Mouse (Mus musculus): Measurements from ENCODE around the gene Lcp1. TPM values are rescaled to one million over a fixed set of nuclear protein-coding genes. Genes with fewer than 3 reads are reported as not detected.

Gene Lcp1
- polyA plus RNA-seq, 1 experiment = not detected

DNA sequence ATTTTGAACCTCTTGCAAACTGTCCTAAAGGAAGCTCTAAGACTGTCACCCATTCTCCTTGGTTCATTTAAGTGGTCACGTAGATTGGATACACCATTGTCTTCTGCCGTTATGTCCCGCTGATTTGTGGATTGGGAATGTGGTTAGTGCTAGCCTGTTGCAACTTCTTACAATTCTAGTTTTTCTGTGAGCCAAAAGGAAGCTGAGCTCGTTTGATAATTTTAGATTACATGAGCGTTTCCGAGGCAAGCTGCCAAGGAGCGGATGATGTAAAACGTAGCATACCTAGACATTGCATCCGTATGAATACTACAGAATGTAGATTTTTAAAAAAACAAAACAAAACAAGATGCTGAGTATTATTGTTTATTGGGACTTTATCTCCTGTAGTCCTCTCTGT, 17.3 kb downstream of the Lcp1 start:
- TF ChIP-seq POLR2A (IDR thresholded peaks at IDR 0.05; ENCODE audit: insufficient read depth, low read depth, low read length) = no peak
- TF ChIP-seq CTCF (IDR thresholded peaks at IDR 0.05; ENCODE audit: insufficient read depth, low read depth, low read length) = no peak
- WGBS = 65% methylated on average over 9 of the region's 9 CpGs

DNA sequence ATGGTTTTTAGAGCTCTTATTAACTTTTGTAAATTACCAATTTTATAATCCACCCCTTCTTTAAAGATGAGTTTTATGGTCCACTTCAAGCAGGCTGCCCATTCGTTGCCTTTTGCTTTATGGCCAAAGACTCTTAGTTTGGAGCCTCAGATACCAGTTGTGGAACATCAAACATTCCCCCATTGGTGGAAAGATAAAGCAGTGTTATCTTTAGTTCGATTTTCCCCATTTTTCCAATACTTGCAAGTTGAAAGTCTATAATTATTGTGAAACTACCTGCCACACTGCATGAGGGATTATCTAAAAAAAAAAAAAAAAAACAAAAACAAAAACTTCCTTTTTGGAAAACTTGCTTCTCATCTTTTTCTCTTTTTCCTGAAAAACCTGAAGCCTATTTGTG, 19.8 kb downstream of the Lcp1 start:
- TF ChIP-seq POLR2A (IDR thresholded peaks at IDR 0.05; ENCODE audit: insufficient read depth, low read depth, low read length) = no peak
- no peak for TF ChIP-seq CTCF (IDR thresholded peaks at IDR 0.05; ENCODE audit: insufficient read depth, low read depth, low read length)
- Histone ChIP-seq H3K4me1 (ENCODE audit: control insufficient read depth, insufficient read depth, low read length) (no peaks in the 10 kb centered on the region), H3K4me3 (ENCODE audit: insufficient read depth, low read depth, low read length) (no peak overlapping the region), H3K27ac (ENCODE audit: insufficient read depth, low read depth, low read length) (no peak overlapping the region)
- 67% methylated on average over 2 of the region's 2 CpGs for WGBS

More for the DNA sequence above, 17.3 kb downstream of the Lcp1 start:
- no peak overlapping the region for H3K27ac ChIP-seq (ENCODE audit: insufficient read depth, low read depth, low read length)
- no peaks in the 10 kb centered on the region for H3K4me1 ChIP-seq (ENCODE audit: control insufficient read depth, insufficient read depth, low read length)
- no peak overlapping the region for H3K4me3 ChIP-seq (ENCODE audit: insufficient read depth, low read depth, low read length)

GRCm38 (mm10) chr14:75151146-75151545, 20.2 kb downstream of the Lcp1 start:
- H3K27ac ChIP-seq (ENCODE audit: insufficient read depth, low read depth, low read length) = no peak overlapping the region
- WGBS = 61% methylated on average over 3 of the region's 3 CpGs
- H3K4me1 ChIP-seq (ENCODE audit: control insufficient read depth, insufficient read depth, low read length) = no peaks in the 10 kb centered on the region
- no peak for TF ChIP-seq POLR2A (IDR thresholded peaks at IDR 0.05; ENCODE audit: insufficient read depth, low read depth, low read length)
- no peak for TF ChIP-seq CTCF (IDR thresholded peaks at IDR 0.05; ENCODE audit: insufficient read depth, low read depth, low read length)
- H3K4me3 ChIP-seq (ENCODE audit: insufficient read depth, low read depth, low read length) = no peak overlapping the region

- H3K27ac ChIP-seq (ENCODE audit: insufficient read depth, low read depth, low read length) = no peak overlapping the region
- WGBS = 90% methylated on average over 8 of the region's 8 CpGs
- TF ChIP-seq POLR2A (IDR thresholded peaks at IDR 0.05; ENCODE audit: insufficient read depth, low read depth, low read length) (no peak), CTCF (IDR thresholded peaks at IDR 0.05; ENCODE audit: insufficient read depth, low read depth, low read length) (no peak)
- no peak overlapping the region for H3K4me3 ChIP-seq (ENCODE audit: insufficient read depth, low read depth, low read length)
- no peaks in the 10 kb centered on the region for H3K4me1 ChIP-seq (ENCODE audit: control insufficient read depth, insufficient read depth, low read length)
These were observed 23.6 kb downstream of the Lcp1 start for GRCm38 (mm10) chr14:75154481-75154880.

- no peak overlapping the region for H3K27ac ChIP-seq (ENCODE audit: insufficient read depth, low read depth, low read length)
- no peaks in the 10 kb centered on the region for H3K4me1 ChIP-seq (ENCODE audit: control insufficient read depth, insufficient read depth, low read length)
- WGBS = 94% methylated on average over 2 of the region's 2 CpGs
- TF ChIP-seq CTCF (IDR thresholded peaks at IDR 0.05; ENCODE audit: insufficient read depth, low read depth, low read length) (no peak), POLR2A (IDR thresholded peaks at IDR 0.05; ENCODE audit: insufficient read depth, low read depth, low read length) (no peak)
- no peak overlapping the region for H3K4me3 ChIP-seq (ENCODE audit: insufficient read depth, low read depth, low read length)
These were observed 28.5 kb downstream of the Lcp1 start for GRCm38 (mm10) chr14:75159375-75159774.

GRCm38 (mm10) chr14:75163866-75164265, 33.0 kb downstream of the Lcp1 start:
- H3K4me3 ChIP-seq (ENCODE audit: insufficient read depth, low read depth, low read length) = no peak overlapping the region
- WGBS = 89% methylated on average over 8 of the region's 8 CpGs
- no peak for TF ChIP-seq POLR2A (IDR thresholded peaks at IDR 0.05; ENCODE audit: insufficient read depth, low read depth, low read length)
- no peak for TF ChIP-seq CTCF (IDR thresholded peaks at IDR 0.05; ENCODE audit: insufficient read depth, low read depth, low read length)
- no peak overlapping the region for H3K27ac ChIP-seq (ENCODE audit: insufficient read depth, low read depth, low read length)
- no peaks in the 10 kb centered on the region for H3K4me1 ChIP-seq (ENCODE audit: control insufficient read depth, insufficient read depth, low read length)

DNA sequence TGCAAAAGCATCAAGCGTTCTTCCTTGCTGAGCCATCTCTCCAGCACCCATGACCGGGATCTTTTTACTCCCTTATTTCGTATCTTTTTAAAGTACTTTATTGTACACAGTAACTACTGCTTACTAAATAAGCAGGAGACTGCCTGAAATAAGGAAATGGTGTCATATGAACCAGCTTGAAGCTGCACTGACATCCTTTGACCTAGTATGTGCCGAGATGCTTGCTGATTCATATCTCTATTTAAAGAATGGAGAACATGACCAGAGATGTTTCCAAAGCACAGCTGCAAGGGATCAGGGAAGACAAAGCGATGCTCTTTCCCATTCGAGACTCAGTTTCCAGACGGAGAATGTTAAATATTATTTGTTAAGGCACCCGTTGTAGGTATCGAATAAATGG, 33.4 kb downstream of the Lcp1 start:
- TF ChIP-seq POLR2A (IDR thresholded peaks at IDR 0.05; ENCODE audit: insufficient read depth, low read depth, low read length) (no peak), CTCF (IDR thresholded peaks at IDR 0.05; ENCODE audit: insufficient read depth, low read depth, low read length) (no peak)
- no peaks in the 10 kb centered on the region for H3K4me1 ChIP-seq (ENCODE audit: control insufficient read depth, insufficient read depth, low read length)
- H3K27ac ChIP-seq (ENCODE audit: insufficient read depth, low read depth, low read length) = no peak overlapping the region
- 79% methylated on average over 9 of the region's 9 CpGs for WGBS
- no peak overlapping the region for H3K4me3 ChIP-seq (ENCODE audit: insufficient read depth, low read depth, low read length)

GRCm38 (mm10) chr14:75165574-75166131, 34.8 kb downstream of the Lcp1 start:
- Histone ChIP-seq H3K27ac (ENCODE audit: insufficient read depth, low read depth, low read length) (no peak overlapping the region), H3K4me1 (ENCODE audit: control insufficient read depth, insufficient read depth, low read length) (no peaks in the 10 kb centered on the region), H3K4me3 (ENCODE audit: insufficient read depth, low read depth, low read length) (no peak overlapping the region)
- WGBS = 93% methylated on average over 2 of the region's 2 CpGs
- no peak for TF ChIP-seq POLR2A (IDR thresholded peaks at IDR 0.05; ENCODE audit: insufficient read depth, low read depth, low read length)
- TF ChIP-seq CTCF (IDR thresholded peaks at IDR 0.05; ENCODE audit: insufficient read depth, low read depth, low read length) = no peak

GRCm38 (mm10) chr14:75168501-75168900, 37.6 kb downstream of the Lcp1 start:
- 88% methylated on average over 3 of the region's 3 CpGs for WGBS
- Histone ChIP-seq H3K4me3 (ENCODE audit: insufficient read depth, low read depth, low read length) (no peak overlapping the region), H3K27ac (ENCODE audit: insufficient read depth, low read depth, low read length) (no peak overlapping the region), H3K4me1 (ENCODE audit: control insufficient read depth, insufficient read depth, low read length) (no peaks in the 10 kb centered on the region)
- TF ChIP-seq POLR2A (IDR thresholded peaks at IDR 0.05; ENCODE audit: insufficient read depth, low read depth, low read length) (no peak), CTCF (IDR thresholded peaks at IDR 0.05; ENCODE audit: insufficient read depth, low read depth, low read length) (no peak)

DNA sequence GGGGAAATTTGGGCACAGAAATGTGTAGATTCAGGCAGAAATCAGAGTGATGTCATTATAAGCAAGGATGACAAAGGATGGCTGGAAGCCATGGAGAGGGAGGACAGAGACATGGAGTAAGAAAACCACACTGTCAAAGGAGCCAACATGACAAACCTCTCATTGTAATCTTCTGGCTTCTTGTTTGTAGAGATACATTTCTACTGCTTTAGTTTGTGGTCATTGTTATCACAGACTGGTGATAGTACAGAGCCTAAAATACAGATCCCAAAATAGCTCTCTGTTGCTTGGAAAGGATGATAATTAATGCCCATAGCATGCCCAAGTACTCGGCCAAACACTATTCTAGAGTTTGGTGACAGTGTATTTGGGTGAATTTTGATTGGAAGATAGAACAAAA, 39.6 kb downstream of the Lcp1 start:
- TF ChIP-seq POLR2A (IDR thresholded peaks at IDR 0.05; ENCODE audit: insufficient read depth, low read depth, low read length) (no peak), CTCF (IDR thresholded peaks at IDR 0.05; ENCODE audit: insufficient read depth, low read depth, low read length) (no peak)
- Histone ChIP-seq H3K4me1 (ENCODE audit: control insufficient read depth, insufficient read depth, low read length) (no peaks in the 10 kb centered on the region), H3K27ac (ENCODE audit: insufficient read depth, low read depth, low read length) (no peak overlapping the region), H3K4me3 (ENCODE audit: insufficient read depth, low read depth, low read length) (no peak overlapping the region)
- 39% methylated on average over 1 of the region's 1 CpGs for WGBS

All from olfactory bulb, adult 2 months (tissue).